Mouse (Mus musculus) liver, embryonic 14.5 days (tissue): ENCODE data around the gene Ttll1. TPM values are rescaled to one million over a fixed set of nuclear protein-coding genes. Genes with fewer than 3 reads are reported as not detected.

Experiments used
- ATAC-seq: fragments of 200-750 bp; cut with Nextera tagmentation; 2 replicates; pipeline ENCODE4 v1.8.0; 2017; ENCODE audit warnings: moderate number of reproducible peaks, mild to moderate bottlenecking, moderate library complexity; ENCODE audit not compliant: insufficient read depth
- DNase-seq, 3 experiments: peaks; one replicate each; pipeline ENCODE4 v3.0.0-alpha.2; 2012 to 2013; ENCODE audit warnings: low read depth in 3 of 3, low spot score in 3 of 3
- H3K27ac ChIP-seq: fragments of 300-500 bp; sonication (generic); 2 replicates; pipeline ENCODE4 v1.5.1; 2014; ENCODE audit warnings: moderate library complexity, mild to moderate bottlenecking, control low read depth, inconsistent platforms
- H3K27me3 ChIP-seq: fragments of 300-500 bp; sonication (generic); 2 replicates; pipeline ENCODE4 v1.6.1; 2014; ENCODE audit warnings: mild to moderate bottlenecking, low read length, moderate library complexity; ENCODE audit not compliant: control insufficient read depth, insufficient read depth
- H3K36me3 ChIP-seq: fragments of 300-500 bp; sonication (generic); replicated peaks from 2 replicates; pipeline ENCODE4 v1.6.1; 2014; ENCODE audit warnings: low read depth; ENCODE audit not compliant: control insufficient read depth, insufficient read depth
- H3K4me1 ChIP-seq, 2 experiments: fragments of 200-500 bp in 1 of 2; fragments of 300-500 bp in 1 of 2; sonication (generic) in 1 of 2; replicated peaks; 2 replicates each; pipeline ENCODE4 v1.6.1; 2012 to 2014; ENCODE audit warnings: antibody characterized with exemption in 1 of 2, inconsistent platforms in 1 of 2, low read length in 1 of 2; ENCODE audit not compliant: control insufficient read depth in 2 of 2, insufficient read depth in 2 of 2
- H3K4me2 ChIP-seq: fragments of 300-500 bp; sonication (generic); 2 replicates; pipeline ENCODE4 v1.6.1; 2014; ENCODE audit warnings: low read depth, mild to moderate bottlenecking, control low read depth, moderate library complexity
- H3K4me3 ChIP-seq, 2 experiments: fragments of 200-500 bp in 1 of 2; fragments of 300-500 bp in 1 of 2; sonication (generic) in 1 of 2; 2 replicates each; pipeline ENCODE4 v1.5.1; 2012 to 2014; ENCODE audit warnings: low read depth in 2 of 2, low read length in 2 of 2, mild to moderate bottlenecking in 2 of 2, control low read depth in 1 of 2, inconsistent platforms in 1 of 2, moderate library complexity in 1 of 2; ENCODE audit not compliant: insufficient read depth in 1 of 2
- H3K9ac ChIP-seq: fragments of 300-500 bp; sonication (generic); replicated peaks from 2 replicates; pipeline ENCODE4 v1.6.1; 2014; ENCODE audit warnings: mild to moderate bottlenecking, control low read depth, moderate library complexity
- H3K9me3 ChIP-seq: fragments of 300-500 bp; sonication (generic); 2 replicates; pipeline ENCODE4 v1.6.1; 2016; ENCODE audit warnings: low read length, mixed read lengths; ENCODE audit not compliant: control insufficient read depth
- CTCF ChIP-seq: IDR thresholded peaks from 2 replicates; pipeline ENCODE4 v1.5.1; 2016; ENCODE audit warnings: antibody characterized with exemption, low read depth, control low read depth
- EP300 ChIP-seq: IDR thresholded peaks from 2 replicates; pipeline ENCODE4 v1.6.1; 2016; ENCODE audit warnings: antibody characterized with exemption, low read depth
- WGBS: fragments of 180-500 bp; shearing (Covaris S2); extraction: QIAGEN DNeasy Blood & Tissue Kit; methylation state at CpG from one replicate; pipeline ENCODE4 v1.1.7; 2014; ENCODE audit not compliant: insufficient replicate concordance; 5-methylcytosine and 5-hydroxymethylcytosine counted together
- polyA plus RNA-seq, 2 experiments: library from polyadenylated mRNA; depleted of rRNA in 1 of 2; stranded (reverse) in 1 of 2; unstranded in 1 of 2; fragments of >200 nt; fragmentation: Nextera tagmentation in 1 of 2; extraction: Ambion mirVana in 1 of 2; gene quantifications; 2 replicates each; pipeline versions ENCODE4 v1.2.1 to v1.2.3; 2012 to 2014

Ttll1 gene
- polyA plus RNA-seq, 2 experiments, result 1.9 to 3.5 TPM

DNA sequence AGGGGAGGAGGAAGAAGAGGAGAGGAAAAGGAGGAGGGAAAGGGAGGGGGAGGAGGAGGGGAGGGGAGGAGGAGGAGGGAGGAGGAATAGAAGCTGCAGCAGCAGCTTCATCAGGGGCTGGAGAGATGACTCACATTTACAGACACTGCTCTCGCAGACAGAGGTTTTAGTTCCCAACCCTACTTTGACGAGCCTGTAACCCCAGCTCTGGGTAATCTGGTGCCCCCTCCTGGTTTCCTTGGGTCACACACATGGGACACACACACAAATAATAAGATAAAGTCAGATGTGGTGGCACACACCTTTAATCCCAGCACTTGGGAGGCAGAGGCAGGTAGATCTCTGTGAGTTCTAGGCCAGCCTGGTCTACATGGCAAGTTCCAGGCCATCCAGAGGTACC, 27.2 kb downstream of the Ttll1 start:
- Histone ChIP-seq H3K36me3 (no peaks in the 10 kb centered on the region), H3K27ac (no peak overlapping the region), H3K4me3 (no peak overlapping the region), H3K4me1 (peaks cover 0 to 8% of the 10 kb centered on the region in 2 experiments; a peak in 2 of 4 replicates), H3K9me3 (no peaks in the 10 kb centered on the region), H3K4me2 (no peak overlapping the region), H3K9ac (no peak overlapping the region), H3K27me3 (no peaks in the 10 kb centered on the region)
- peak; percentile 38; the same call in 1 of the 2 replicates for ATAC-seq
- WGBS, result 9% methylated on average over 2 of the region's 2 CpGs
- peak; percentile 25 to 44 (median 41) for DNase-seq
- no peak for TF ChIP-seq EP300
- TF ChIP-seq CTCF, result peak; percentile 82

DNA sequence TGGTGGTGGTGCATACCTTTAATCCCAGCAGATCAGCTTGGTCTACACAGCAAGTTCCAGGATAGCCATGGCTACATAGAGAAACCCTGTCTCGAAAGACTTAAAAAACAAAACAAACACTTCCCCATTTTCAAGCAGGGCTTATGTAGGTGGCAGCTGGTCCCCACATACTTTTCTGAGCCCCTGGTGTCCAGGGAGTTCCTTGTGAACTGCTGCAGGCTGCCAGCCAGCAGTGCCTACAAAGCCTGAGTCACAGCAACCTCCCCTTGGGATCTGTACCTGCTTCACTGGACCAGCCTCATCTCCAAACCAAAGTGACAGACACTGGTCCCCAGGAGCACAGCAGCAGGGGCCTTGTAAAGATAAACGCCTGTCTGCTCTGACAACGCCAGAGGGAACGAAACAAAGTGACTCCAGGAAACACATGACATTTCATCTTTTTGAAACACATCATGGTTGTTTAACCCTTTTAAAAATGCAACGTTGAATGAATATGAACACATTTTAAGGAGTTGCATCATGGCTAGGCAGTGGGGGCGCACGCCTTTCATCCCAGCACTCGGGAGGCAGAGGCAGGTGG, 28.0 kb downstream of the Ttll1 start:
- ATAC-seq, result no peak
- Histone ChIP-seq H3K9ac (no peak overlapping the region), H3K27me3 (no peaks in the 10 kb centered on the region), H3K9me3 (no peaks in the 10 kb centered on the region), H3K36me3 (no peaks in the 10 kb centered on the region), H3K4me1 (peaks cover 0 to 8% of the 10 kb centered on the region in 2 experiments; a peak in 2 of 4 replicates), H3K4me3 (no peak overlapping the region), H3K27ac (no peak overlapping the region), H3K4me2 (no peak overlapping the region)
- TF ChIP-seq EP300 (no peak), CTCF (no peak)
- no peak for DNase-seq
- WGBS, result 39% methylated on average over 8 of the region's 8 CpGs

DNA sequence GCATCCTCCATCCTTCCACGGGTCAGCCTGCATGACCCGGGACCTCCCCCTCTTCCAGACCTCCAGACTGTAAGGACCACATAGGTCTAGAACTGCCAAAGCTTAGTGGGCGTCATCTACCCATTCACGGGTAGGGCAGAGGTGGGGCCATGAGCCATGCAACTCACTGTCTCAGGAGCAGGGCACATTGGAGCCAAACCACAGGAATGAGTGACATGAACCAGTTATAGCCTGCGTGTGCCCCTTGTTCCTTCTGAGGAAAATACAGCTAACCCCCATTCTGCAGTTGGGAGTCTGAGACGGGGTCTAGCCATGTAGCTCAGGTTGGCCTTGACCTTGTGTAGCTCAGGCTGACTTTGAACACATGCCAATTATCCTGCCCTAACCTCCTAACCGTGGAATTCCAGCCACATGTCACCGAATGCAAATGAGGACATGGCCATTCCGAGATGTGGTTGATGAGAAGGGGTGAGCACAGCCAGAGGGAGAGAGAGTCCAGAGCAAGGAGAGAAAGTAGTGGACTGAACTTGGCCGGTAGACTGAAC, 29.4 kb downstream of the Ttll1 start:
- no peaks in the 10 kb centered on the region for H3K9me3 ChIP-seq
- no peak for ATAC-seq
- no peaks in the 10 kb centered on the region for H3K27me3 ChIP-seq
- H3K4me1 ChIP-seq, result peaks cover 0 to 8% of the 10 kb centered on the region in 2 experiments; a peak in 2 of 4 replicates
- no peak overlapping the region for H3K4me3 ChIP-seq
- no peak for DNase-seq
- 49% methylated on average over 10 of the region's 10 CpGs for WGBS
- H3K36me3 ChIP-seq, result no peaks in the 10 kb centered on the region
- H3K27ac ChIP-seq, result no peak overlapping the region
- H3K4me2 ChIP-seq, result no peak overlapping the region
- no peak for TF ChIP-seq CTCF
- TF ChIP-seq EP300, result no peak
- H3K9ac ChIP-seq, result no peak overlapping the region

DNA sequence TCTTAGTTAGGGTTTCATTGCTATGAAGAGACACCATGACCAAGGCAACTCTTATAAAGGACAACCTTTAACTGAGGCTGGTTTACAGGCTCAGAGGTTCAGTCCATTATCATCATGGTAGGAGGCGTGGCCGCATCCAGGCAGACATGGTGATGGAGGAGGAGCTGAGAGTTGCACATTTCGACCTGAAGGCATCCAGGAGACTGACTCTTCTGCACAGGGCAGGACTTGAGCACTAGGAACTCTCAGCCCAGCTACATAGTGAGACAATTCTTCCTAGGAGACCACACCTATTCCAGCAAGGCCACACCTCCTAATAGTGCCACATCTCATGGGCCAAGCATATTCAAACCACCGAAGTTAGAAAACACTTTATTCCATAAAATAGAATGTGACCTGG, 30.9 kb downstream of the Ttll1 start:
- no peak overlapping the region for H3K27ac ChIP-seq
- ATAC-seq (no peak), DNase-seq (no peak)
- H3K9me3 ChIP-seq, result no peaks in the 10 kb centered on the region
- H3K9ac ChIP-seq, result no peak overlapping the region
- H3K4me2 ChIP-seq, result no peak overlapping the region
- WGBS, result 65% methylated on average over 4 of the region's 4 CpGs
- peaks cover under 1 to 9% of the 10 kb centered on the region in 2 experiments; a peak in 3 of 4 replicates for H3K4me1 ChIP-seq
- H3K4me3 ChIP-seq, result no peak overlapping the region
- no peaks in the 10 kb centered on the region for H3K36me3 ChIP-seq
- no peak for TF ChIP-seq EP300
- no peaks in the 10 kb centered on the region for H3K27me3 ChIP-seq

DNA sequence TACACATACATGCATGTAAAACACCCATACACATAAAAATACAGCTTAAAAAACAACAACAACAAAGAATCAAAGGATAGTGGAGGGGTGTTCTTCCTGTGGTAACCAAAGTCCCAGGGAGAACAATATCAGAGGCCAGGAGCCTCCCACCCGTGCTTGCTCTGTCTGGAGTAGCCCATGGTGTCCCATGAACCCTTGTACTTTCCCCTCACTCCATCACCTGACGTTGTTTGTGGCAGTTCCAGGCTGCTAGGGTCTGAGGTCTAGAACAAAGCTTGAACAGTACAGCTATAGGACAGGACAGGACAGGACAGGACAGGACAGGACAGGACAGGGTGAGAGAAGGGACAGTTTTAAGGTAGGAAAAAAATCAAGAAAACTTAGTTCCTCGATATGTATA, 32.6 kb downstream of the Ttll1 start:
- no peak overlapping the region for H3K4me2 ChIP-seq
- TF ChIP-seq EP300, result no peak
- no peak for TF ChIP-seq CTCF

More for the DNA sequence above, 32.6 kb downstream of the Ttll1 start:
- Histone ChIP-seq H3K4me3 (no peak overlapping the region), H3K27me3 (no peaks in the 10 kb centered on the region), H3K36me3 (no peaks in the 10 kb centered on the region), H3K9ac (no peak overlapping the region), H3K9me3 (no peaks in the 10 kb centered on the region), H3K4me1 (peaks cover 15 to 24% of the 10 kb centered on the region in 2 experiments), H3K27ac (no peak overlapping the region)
- DNase-seq (no peak), ATAC-seq (no peak)
- WGBS, result 58% methylated on average over 3 of the region's 3 CpGs
